Mouse (Mus musculus) Patski (cell line): ENCODE results near the gene Sept9. TPM values are rescaled to one million over a fixed set of nuclear protein-coding genes. Genes with fewer than 3 reads are reported as not detected.

Experiments
- ATAC-seq: fragments of 100-300 bp; one replicate; pipeline ENCODE4 v1.8.0; 2021
- CTCF ChIA-PET: fragments of 350-600 bp; sonication (Branson Sonifier 250); formaldehyde crosslinking; loops from one replicate; lab custom pipeline; 2022; ENCODE audit warnings: inconsistent platforms; lab: Charles Lee
- POLR2A ChIA-PET: fragments of 350-600 bp; sonication (Branson Sonifier 250); formaldehyde crosslinking; loops from one replicate; lab custom pipeline; 2022; ENCODE audit warnings: antibody characterized with exemption, inconsistent platforms; lab: Charles Lee
- DNase-seq: peaks from one replicate; pipeline ENCODE4 v3.0.0-alpha.2; 2011; ENCODE audit warnings: low read depth, low spot score
- H3K27me3 ChIP-seq: fragments of 371-371 bp; one replicate; pipeline ENCODE4 v1.5.1; 2021
- CTCF ChIP-seq: fragments of 100-300 bp; IDR thresholded peaks from one replicate; pipeline ENCODE4 v1.5.1; 2021
- in situ Hi-C: fragments of 300-500 bp; cut with MboI; formaldehyde crosslinking; loops from 3 replicates; pipeline ENCODE4 v1.11.1; 2018; ENCODE audit warnings: low pct_unique_long_range_greater_than_20kb, mixed read lengths
- polyA plus RNA-seq: library from polyadenylated mRNA; unstranded; gene quantifications from one replicate; pipeline ENCODE4 v1.2.3, GENCODE M21; 2021

The Sept9 gene
- polyA plus RNA-seq, 1 experiment from 2014 or later: 87.6 TPM

- TF ChIP-seq CTCF: no peak
- CTCF ChIA-PET: interaction anchor here (0.9 to 1.3 kb wide), 2 partner anchors 9 to 17 kb away, joined by 3 read pairs; no protein-coding TSS in a partner anchor
- in situ Hi-C loops: no loop called here
- ATAC-seq (no peak), DNase-seq (no peak)
- POLR2A ChIA-PET: interaction anchor here (0.6 kb wide), 1 partner anchor 23 kb away, joined by 3 read pairs; no protein-coding TSS in a partner anchor
- no peaks in the 10 kb centered on the region for H3K27me3 ChIP-seq
Measured at GRCm38 (mm10) chr11:117283048-117283888, 83.8 kb downstream of the Sept9 start.

GRCm38 (mm10) chr11:117283889-117284450 lies 84.5 kb downstream of the Sept9 start:
- no peaks in the 10 kb centered on the region for H3K27me3 ChIP-seq
- TF ChIP-seq CTCF: no peak
- ChIA-PET CTCF (interaction anchor here (0.9 to 1.3 kb wide), 2 partner anchors 8 to 16 kb away, joined by 3 read pairs; no protein-coding TSS in a partner anchor), POLR2A (interaction anchor here (0.6 kb wide), 1 partner anchor 22 kb away, joined by 3 read pairs; no protein-coding TSS in a partner anchor)
- in situ Hi-C loops: no loop called here
- no peak for DNase-seq
- ATAC-seq: no peak

DNA sequence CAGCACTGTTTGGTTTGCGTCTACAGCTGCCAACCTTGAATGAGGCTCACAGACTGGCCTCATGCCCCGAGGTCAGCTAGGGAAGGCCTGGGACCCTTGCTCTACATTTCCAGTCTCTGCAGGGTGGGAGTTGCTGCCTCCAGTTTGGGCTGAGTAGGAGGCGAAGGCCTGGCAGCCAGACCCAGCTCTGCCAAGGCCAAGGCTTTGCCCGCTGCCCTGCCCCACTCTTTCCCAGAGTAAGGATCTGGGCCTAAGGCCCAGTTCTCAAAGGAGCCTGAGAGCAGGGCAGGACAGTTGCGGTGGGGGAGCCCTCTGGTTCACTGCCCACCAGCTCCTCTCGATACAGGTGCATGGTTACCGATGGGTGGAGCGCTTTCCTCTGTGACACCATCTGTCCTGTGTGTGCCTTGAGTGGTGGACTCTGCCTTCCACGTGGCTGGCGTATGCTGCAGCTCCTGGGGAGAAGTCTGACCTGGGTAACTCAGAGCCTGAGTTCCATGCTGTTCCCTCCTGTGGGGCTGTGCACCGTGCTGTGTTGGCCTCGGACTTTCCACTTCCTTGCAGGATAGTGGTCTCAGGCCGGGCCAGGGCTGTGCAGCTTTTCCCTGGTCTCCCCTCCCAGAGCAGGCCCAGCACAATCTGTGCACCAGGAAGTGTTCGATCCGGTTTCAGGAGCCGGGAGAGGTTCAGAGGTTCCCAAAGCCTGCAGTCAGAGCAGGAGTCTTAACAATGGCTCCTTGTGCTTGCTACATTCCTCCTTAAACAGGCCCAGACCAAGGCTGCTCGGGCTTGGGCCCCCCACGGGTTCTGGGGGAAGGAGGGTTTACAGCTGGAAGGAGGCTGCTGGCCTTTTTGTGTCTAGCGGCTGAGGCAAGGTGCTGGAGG lies 85.5 kb downstream of the Sept9 start:
- ATAC-seq: no peak
- no peak for DNase-seq
- ChIA-PET CTCF (interaction anchor here (1.2 kb wide), 1 partner anchor 9 kb away, joined by 3 read pairs; no protein-coding TSS in a partner anchor), POLR2A (interaction anchor here (1.7 kb wide), 1 partner anchor 9 kb away, joined by 7 read pairs; no protein-coding TSS in a partner anchor)
- in situ Hi-C loops: no loop called here
- no peaks in the 10 kb centered on the region for H3K27me3 ChIP-seq
- no peak for TF ChIP-seq CTCF

DNA sequence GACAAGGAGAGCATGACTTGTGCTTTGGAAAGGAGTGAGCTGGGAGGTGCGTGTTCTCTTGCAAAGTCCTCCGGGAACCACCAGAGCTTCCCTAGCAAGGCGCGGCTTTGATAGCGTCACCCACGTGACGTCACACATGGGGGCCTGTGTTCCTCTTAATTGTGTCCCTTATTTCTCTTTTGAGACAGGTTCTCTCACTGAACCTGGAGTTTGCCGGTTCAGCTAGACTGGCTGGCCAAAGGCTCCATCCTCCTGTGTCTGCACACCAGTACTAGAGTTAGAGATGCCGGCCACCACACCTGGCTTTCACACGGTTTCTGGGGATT lies 86.1 kb downstream of the Sept9 start:
- TF ChIP-seq CTCF: no peak
- ATAC-seq: no peak
- POLR2A ChIA-PET: interaction anchor here (1.7 kb wide), 1 partner anchor 10 kb away, joined by 7 read pairs; no protein-coding TSS in a partner anchor
- in situ Hi-C loops: no loop called here
- no peaks in the 10 kb centered on the region for H3K27me3 ChIP-seq
- DNase-seq: no peak
- CTCF ChIA-PET: interaction anchor here (1.2 kb wide), 1 partner anchor 10 kb away, joined by 3 read pairs; no protein-coding TSS in a partner anchor

- CTCF ChIA-PET: no interaction called here
- ATAC-seq: no peak
- no peak for DNase-seq
- in situ Hi-C loops: no loop called here
- no peak for TF ChIP-seq CTCF
- H3K27me3 ChIP-seq: no peaks in the 10 kb centered on the region
- POLR2A ChIA-PET: interaction anchor here (0.6 to 0.7 kb wide), 2 partner anchors 12 to 67 kb away, joined by 3 read pairs; no protein-coding TSS in a partner anchor
Measured at GRCm38 (mm10) chr11:117287792-117288191, 88.3 kb downstream of the Sept9 start.

DNA sequence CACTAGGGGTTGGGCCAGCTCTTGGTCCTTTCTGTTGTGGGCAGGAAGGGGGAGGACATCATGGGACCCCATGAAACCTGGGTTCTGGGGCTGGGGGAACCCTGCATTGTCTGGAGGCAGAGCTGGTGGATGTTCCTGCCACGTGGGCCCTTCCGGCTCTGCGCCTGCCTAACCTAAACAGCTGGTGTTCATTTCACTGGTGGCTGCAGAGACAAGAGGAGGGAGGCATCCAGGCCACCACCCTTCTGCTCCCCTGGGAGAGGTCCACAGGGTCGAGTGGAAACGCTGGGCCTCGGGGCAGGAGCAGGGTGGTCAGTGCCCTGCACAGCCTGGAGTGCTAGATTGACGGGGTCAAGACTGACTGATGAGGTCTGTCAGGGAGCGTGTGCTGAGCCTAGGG lies 89.3 kb downstream of the Sept9 start:
- H3K27me3 ChIP-seq: no peaks in the 10 kb centered on the region
- ChIA-PET CTCF (no interaction called here), POLR2A (no interaction called here)
- in situ Hi-C loops: no loop called here
- no peak for DNase-seq
- no peak for ATAC-seq
- no peak for TF ChIP-seq CTCF

GRCm38 (mm10) chr11:117291271-117292059 lies 92.0 kb downstream of the Sept9 start:
- POLR2A ChIA-PET: no interaction called here
- in situ Hi-C loops: no loop called here
- H3K27me3 ChIP-seq: no peaks in the 10 kb centered on the region
- no peak for DNase-seq
- TF ChIP-seq CTCF: no peak
- CTCF ChIA-PET: no interaction called here
- no peak for ATAC-seq

- ChIA-PET POLR2A (interaction anchor here (0.6 kb wide), 1 partner anchor 76 kb away, joined by 3 read pairs; no protein-coding TSS in a partner anchor), CTCF (interaction anchor here (0.8 kb wide), 1 partner anchor 9 kb away, joined by 3 read pairs; no protein-coding TSS in a partner anchor)
- in situ Hi-C loops: no loop called here
- no peak for TF ChIP-seq CTCF
- no peak for DNase-seq
- ATAC-seq: no peak
- H3K27me3 ChIP-seq: no peaks in the 10 kb centered on the region
Measured at GRCm38 (mm10) chr11:117292446-117292845, 93.0 kb downstream of the Sept9 start.

GRCm38 (mm10) chr11:117295266-117295665 lies 95.8 kb downstream of the Sept9 start:
- CTCF ChIA-PET: no interaction called here
- no peak for DNase-seq
- TF ChIP-seq CTCF: no peak
- in situ Hi-C loops: no loop called here
- no peaks in the 10 kb centered on the region for H3K27me3 ChIP-seq
- no peak for ATAC-seq
- POLR2A ChIA-PET: no interaction called here
